Mouse (Mus musculus): ENCODE measurements around the gene Brwd1. TPM values are rescaled to one million over a fixed set of nuclear protein-coding genes. Genes with fewer than 3 reads are reported as not detected.

Gene Brwd1
- polyA plus RNA-seq (2015; fragmentation: Nextera tagmentation; extraction: Ambion mirVana), result 31.3 and 39.8 TPM in 2 replicates

DNA sequence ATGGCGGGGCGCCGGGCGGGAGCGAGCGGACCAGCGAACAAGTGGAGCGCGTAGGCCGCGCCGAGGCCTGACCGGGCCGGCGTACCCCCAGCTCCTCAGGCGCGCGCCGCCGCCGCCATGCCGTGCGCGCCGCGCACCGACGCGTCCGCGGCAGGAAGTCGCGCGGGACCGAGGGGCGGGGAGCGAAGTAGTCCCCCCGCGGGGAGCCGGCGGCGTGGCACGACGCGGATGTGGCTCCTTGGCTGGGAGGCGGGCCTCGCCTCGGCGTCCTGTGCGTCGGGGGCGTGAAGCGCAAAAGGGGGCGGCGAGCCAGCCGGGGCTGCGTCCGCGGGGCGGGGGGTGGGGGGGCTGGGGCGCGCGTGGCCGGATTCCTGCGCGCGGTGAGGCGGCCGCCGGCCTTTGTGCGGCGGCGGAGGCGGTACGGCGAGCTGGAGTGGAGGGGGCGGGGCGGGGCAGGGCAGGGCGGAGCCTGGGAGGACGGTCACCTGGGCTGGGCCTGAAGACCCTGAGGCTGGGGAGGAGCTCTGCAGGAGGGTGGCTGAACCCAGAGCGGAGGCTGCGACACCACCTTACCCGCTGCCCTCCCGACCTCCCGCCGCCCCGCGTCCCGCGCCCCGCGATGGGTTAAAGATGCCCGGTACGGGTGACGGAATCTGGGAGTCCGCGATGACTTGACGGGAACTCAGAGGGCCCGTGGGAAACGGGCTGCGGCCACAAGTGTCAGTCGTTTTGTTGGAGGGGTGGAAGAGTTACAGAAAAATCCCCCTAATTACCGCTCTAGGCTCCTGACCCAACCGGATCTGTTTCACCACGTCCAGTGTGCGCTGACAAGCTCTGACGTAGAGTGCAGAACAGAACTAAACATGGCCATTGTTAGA lies at the start of gene Brwd1:
Brwd1 (minus strand) TSS at position 226 of the 878 bp plus-strand sequence.

DNA sequence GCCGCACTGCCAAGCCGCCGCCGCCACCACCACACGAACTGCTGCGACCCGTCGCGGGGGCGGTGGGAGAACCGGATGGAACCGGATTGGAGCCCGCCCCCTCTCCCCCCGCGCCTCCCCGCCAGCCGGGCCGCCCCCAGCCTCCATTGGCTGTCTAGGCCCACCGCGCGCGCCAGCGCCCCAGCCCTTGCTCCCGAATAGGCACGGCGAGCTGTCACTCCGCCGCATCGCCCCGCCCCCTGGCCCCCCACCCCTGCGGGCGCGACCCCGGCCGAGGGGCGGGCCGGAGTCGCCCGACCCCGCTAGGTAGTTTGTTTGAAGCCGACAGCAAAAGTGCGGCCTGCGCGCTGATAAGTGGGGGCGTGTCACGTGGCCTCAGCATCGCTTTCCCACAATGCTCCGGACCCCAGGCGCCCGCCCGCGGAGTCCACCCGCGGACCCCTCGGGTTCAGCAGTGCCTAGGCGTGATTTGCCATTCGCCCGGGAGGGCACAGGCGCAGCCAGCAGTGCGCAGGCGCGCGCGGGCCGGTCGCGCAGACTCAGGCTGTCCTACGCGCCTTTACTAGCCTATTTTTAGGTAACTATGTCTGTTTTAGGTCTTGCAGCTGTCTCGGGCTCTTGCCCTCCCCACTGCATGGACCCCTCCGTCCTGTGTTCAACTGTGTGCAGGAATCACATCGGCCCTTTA lies 45.5 kb upstream of the Brwd1 start, which contains the start of gene Hmgn1:
Hmgn1 (minus strand) TSS at position 73 of the 688 bp plus-strand sequence.

DNA sequence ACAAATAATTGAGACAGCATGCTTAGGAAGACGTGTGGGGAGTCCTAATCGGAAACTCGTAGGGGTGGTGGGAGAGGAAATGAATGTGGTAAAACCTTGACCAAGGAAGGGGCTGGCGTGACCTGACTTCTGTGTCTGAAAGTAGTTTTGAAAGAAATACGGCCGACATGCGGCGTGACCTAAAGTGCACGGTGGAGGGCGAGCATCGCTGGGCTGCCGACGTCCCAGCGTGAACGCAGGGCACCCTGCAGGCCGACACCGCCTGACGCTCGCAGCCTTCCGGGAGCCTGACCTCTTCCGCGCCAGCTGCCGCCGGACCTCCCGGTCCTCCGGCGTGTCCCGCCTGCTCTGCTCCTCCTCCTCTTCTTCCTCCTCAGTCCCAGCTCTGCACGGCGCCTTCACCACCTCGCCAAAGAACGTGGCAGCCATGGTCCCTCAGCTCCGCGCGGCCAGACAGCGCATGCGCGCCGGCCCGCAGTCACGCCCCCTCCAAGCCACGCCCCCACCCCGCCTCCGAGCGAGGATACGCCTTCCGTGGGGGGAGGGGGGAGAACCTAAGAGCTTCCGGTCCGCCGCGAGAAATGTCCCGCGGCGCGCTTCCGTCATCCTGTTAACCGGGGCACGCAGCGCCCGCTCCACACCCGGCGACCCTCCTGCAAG lies 91.7 kb downstream of the Brwd1 start, which contains the start of gene Psmg1:
Psmg1 (minus strand) TSS at position 499 of the 660 bp plus-strand sequence.

Small RNA genes lying within 50 kb of the gene (microRNA-seq; reads per million reads assigned to microRNA genes)
- gene Gm27833 (ENCODE audit: borderline replicate concordance, insufficient number of aligned reads), result not detected

Other genes with a start within 250 kb of the Brwd1 start
- 62.0 and 72.0 TPM in 2 replicates for gene Psmg1, start 91.6 kb downstream of the Brwd1 start, polyA plus RNA-seq (2015; fragmentation: Nextera tagmentation; extraction: Ambion mirVana)
- 270 and 302 TPM in 2 replicates for gene Hmgn1, start 45.2 kb upstream of the Brwd1 start, polyA plus RNA-seq (2015; fragmentation: Nextera tagmentation; extraction: Ambion mirVana)
- 42.6 and 47.3 TPM in 2 replicates for gene Wrb, start 62.9 kb upstream of the Brwd1 start, polyA plus RNA-seq (2015; fragmentation: Nextera tagmentation; extraction: Ambion mirVana)
- gene Lca5l, start 109.7 kb upstream of the Brwd1 start, polyA plus RNA-seq (2015; fragmentation: Nextera tagmentation; extraction: Ambion mirVana), result 2.0 and 2.7 TPM in 2 replicates
- 5.7 and 8.8 TPM in 2 replicates for gene Sh3bgr, start 117.9 kb upstream of the Brwd1 start, polyA plus RNA-seq (2015; fragmentation: Nextera tagmentation; extraction: Ambion mirVana)
- 0.22 TPM in 1 of 2 replicates, not detected in the other for gene B3galt5, start 153.3 kb upstream of the Brwd1 start, polyA plus RNA-seq (2015; fragmentation: Nextera tagmentation; extraction: Ambion mirVana)

Data from adrenal gland, postnatal 0 days (tissue).